Mouse (Mus musculus) forebrain, embryonic 11.5 days (tissue): Measurements from ENCODE around the gene Syt9. TPM values are rescaled to one million over a fixed set of nuclear protein-coding genes. Genes with fewer than 3 reads are reported as not detected.
"Not testable (repeated sequence)": the region's sequence is repeated elsewhere in the genome, so short reads cannot be mapped to it uniquely, and the experiment has no call there.

ENCODE experiments used
- ATAC-seq: fragments of 200-750 bp; cut with Nextera tagmentation; replicated peaks from 2 replicates; pipeline ENCODE4 v1.8.0; 2017; ENCODE audit warnings: moderate TSS enrichment; ENCODE audit not compliant: low FRiP score
- DNase-seq: peaks from one replicate; pipeline ENCODE4 v3.0.0-alpha.2; 2017; ENCODE audit warnings: low spot score
- H3K27ac ChIP-seq: fragments of 300-500 bp; sonication (generic); 2 replicates; pipeline ENCODE4 v1.5.1; 2014; ENCODE audit warnings: low read depth, low read length
- H3K27me3 ChIP-seq: fragments of 300-500 bp; sonication (generic); 2 replicates; pipeline ENCODE4 v1.6.1; 2014; ENCODE audit warnings: mild to moderate bottlenecking, low read length, mixed read lengths; ENCODE audit not compliant: control insufficient read depth, insufficient read depth
- H3K36me3 ChIP-seq: fragments of 300-500 bp; sonication (generic); 2 replicates; pipeline ENCODE4 v1.6.1; 2014; ENCODE audit warnings: mild to moderate bottlenecking, low read length, moderate library complexity, mixed read lengths; ENCODE audit not compliant: control insufficient read depth, insufficient read depth
- H3K4me1 ChIP-seq: fragments of 300-500 bp; sonication (generic); replicated peaks from 2 replicates; pipeline ENCODE4 v1.6.1; 2014; ENCODE audit warnings: low read length, mixed read lengths; ENCODE audit not compliant: control insufficient read depth, insufficient read depth
- H3K4me2 ChIP-seq: fragments of 300-500 bp; sonication (generic); 2 replicates; pipeline ENCODE4 v1.6.1; 2014; ENCODE audit warnings: low read depth, mild to moderate bottlenecking, low read length, moderate library complexity, mixed read lengths; ENCODE audit not compliant: severe bottlenecking
- H3K4me3 ChIP-seq: fragments of 300-500 bp; sonication (generic); 2 replicates; pipeline ENCODE4 v1.5.1; 2014; ENCODE audit warnings: low read depth, low read length
- H3K9ac ChIP-seq: fragments of 300-500 bp; sonication (generic); 2 replicates; pipeline ENCODE4 v1.6.1; 2014; ENCODE audit warnings: low read length
- H3K9me3 ChIP-seq: fragments of 300-500 bp; sonication (generic); 2 replicates; pipeline ENCODE4 v1.6.1; 2016; ENCODE audit warnings: low read length, mixed read lengths; ENCODE audit not compliant: control insufficient read depth
- WGBS: fragments of 180-500 bp; shearing (Covaris S2); extraction: QIAGEN DNeasy Blood & Tissue Kit; methylation state at CpG from one replicate; pipeline ENCODE4 v1.1.7; 2014; 5-methylcytosine and 5-hydroxymethylcytosine counted together
- polyA plus RNA-seq: library from polyadenylated mRNA; unstranded; fragments of >200 nt; fragmentation: Nextera tagmentation; extraction: Ambion mirVana; gene quantifications from 2 replicates; pipeline ENCODE4 v1.2.1, GENCODE M21; 2014

Syt9 gene
- polyA plus RNA-seq, 1 experiment from 2014 or later, result 5.6 TPM

GRCm38 (mm10) chr7:107478979-107479965, 108.7 kb downstream of the Syt9 start:
- WGBS, result 61% methylated on average over 7 of the region's 7 CpGs
- Histone ChIP-seq H3K27me3 (no peaks in the 10 kb centered on the region), H3K4me1 (no peaks in the 10 kb centered on the region), H3K27ac (no peak overlapping the region), H3K36me3 (no peaks in the 10 kb centered on the region), H3K4me3 (no peak overlapping the region), H3K4me2 (no peak overlapping the region), H3K9me3 (no peaks in the 10 kb centered on the region), H3K9ac (no peak overlapping the region)
- no peak for DNase-seq
- ATAC-seq, result no peak

GRCm38 (mm10) chr7:107485709-107486108, 115.2 kb downstream of the Syt9 start:
- not testable (repeated sequence) for DNase-seq, H3K4me3 ChIP-seq, H3K9me3 ChIP-seq, H3K27me3 ChIP-seq, ATAC-seq, H3K27ac ChIP-seq, H3K4me1 ChIP-seq, H3K36me3 ChIP-seq, H3K9ac ChIP-seq, H3K4me2 ChIP-seq
- 100% methylated on average over 2 of the region's 2 CpGs for WGBS

GRCm38 (mm10) chr7:107495428-107495827, 124.9 kb downstream of the Syt9 start:
- ATAC-seq, result no peak

GRCm38 (mm10) chr7:107496923-107497322, 126.4 kb downstream of the Syt9 start:
- 79% methylated on average over 7 of the region's 7 CpGs for WGBS
- H3K9me3 ChIP-seq, result no peaks in the 10 kb centered on the region
- no peak overlapping the region for H3K9ac ChIP-seq
- no peaks in the 10 kb centered on the region for H3K4me1 ChIP-seq
- no peak overlapping the region for H3K4me2 ChIP-seq
- H3K27ac ChIP-seq, result no peak overlapping the region
- H3K27me3 ChIP-seq, result no peaks in the 10 kb centered on the region
- no peak for DNase-seq
- no peak for ATAC-seq
- no peak overlapping the region for H3K4me3 ChIP-seq
- no peaks in the 10 kb centered on the region for H3K36me3 ChIP-seq

More at GRCm38 (mm10) chr7:107495428-107495827, 124.9 kb downstream of the Syt9 start:
- no peak overlapping the region for H3K4me3 ChIP-seq
- no peak for DNase-seq
- H3K27ac ChIP-seq, result no peak overlapping the region
- H3K36me3 ChIP-seq, result no peaks in the 10 kb centered on the region
- H3K9me3 ChIP-seq, result no peaks in the 10 kb centered on the region
- no peak overlapping the region for H3K9ac ChIP-seq
- H3K4me2 ChIP-seq, result no peak overlapping the region
- H3K27me3 ChIP-seq, result no peaks in the 10 kb centered on the region
- no peaks in the 10 kb centered on the region for H3K4me1 ChIP-seq

- WGBS, result 87% methylated on average over 7 of the region's 7 CpGs
- H3K27ac ChIP-seq, result no peak overlapping the region
- no peak overlapping the region for H3K4me3 ChIP-seq
- ATAC-seq (no peak), DNase-seq (no peak)
- no peaks in the 10 kb centered on the region for H3K27me3 ChIP-seq
- no peaks in the 10 kb centered on the region for H3K4me1 ChIP-seq
- no peaks in the 10 kb centered on the region for H3K36me3 ChIP-seq
- no peak overlapping the region for H3K9ac ChIP-seq
- no peaks in the 10 kb centered on the region for H3K9me3 ChIP-seq
- H3K4me2 ChIP-seq, result no peak overlapping the region
These were observed 130.1 kb downstream of the Syt9 start for GRCm38 (mm10) chr7:107500641-107501040.

GRCm38 (mm10) chr7:107504761-107505712, 134.5 kb downstream of the Syt9 start:
- DNase-seq (no peak), ATAC-seq (no peak)
- Histone ChIP-seq H3K9ac (no peak overlapping the region), H3K9me3 (no peaks in the 10 kb centered on the region), H3K4me3 (no peak overlapping the region), H3K27ac (no peak overlapping the region), H3K36me3 (no peaks in the 10 kb centered on the region), H3K4me2 (no peak overlapping the region), H3K27me3 (no peaks in the 10 kb centered on the region), H3K4me1 (no peaks in the 10 kb centered on the region)
- 75% methylated on average over 5 of the region's 5 CpGs for WGBS

- Histone ChIP-seq H3K4me1 (no peaks in the 10 kb centered on the region), H3K9ac (no peak overlapping the region), H3K4me2 (no peak overlapping the region), H3K27me3 (no peaks in the 10 kb centered on the region), H3K27ac (no peak overlapping the region), H3K36me3 (no peaks in the 10 kb centered on the region), H3K4me3 (no peak overlapping the region), H3K9me3 (no peaks in the 10 kb centered on the region)
- WGBS, result 85% methylated on average over 3 of the region's 3 CpGs
- ATAC-seq (no peak), DNase-seq (no peak)
These were observed 137.4 kb downstream of the Syt9 start for GRCm38 (mm10) chr7:107507920-107508319.

- 82% methylated on average over 3 of the region's 3 CpGs for WGBS
- Histone ChIP-seq H3K27ac (no peak overlapping the region), H3K27me3 (no peaks in the 10 kb centered on the region), H3K9ac (no peak overlapping the region), H3K4me3 (no peak overlapping the region), H3K4me2 (no peak overlapping the region), H3K36me3 (no peaks in the 10 kb centered on the region), H3K9me3 (no peaks in the 10 kb centered on the region), H3K4me1 (no peaks in the 10 kb centered on the region)
- ATAC-seq, result no peak
- DNase-seq, result no peak
These were observed 139.2 kb downstream of the Syt9 start for GRCm38 (mm10) chr7:107509740-107510139.
